Mouse (Mus musculus) cerebellum, adult 18-20 months (tissue): Measurements from ENCODE around the gene Tfeb.

Experiments used
- DNase-seq, 2 experiments: peaks; one replicate each; pipeline ENCODE4 v3.0.0; 2021

Tfeb gene

GRCm38 (mm10) chr17:47712889-47713571 lies 23.8 kb upstream of the Tfeb start:
- DNase-seq: no peak

GRCm38 (mm10) chr17:47715037-47715436 lies 21.8 kb upstream of the Tfeb start:
- no peak for DNase-seq

GRCm38 (mm10) chr17:47721183-47721582 lies 15.6 kb upstream of the Tfeb start:
- DNase-seq: no peak

GRCm38 (mm10) chr17:47726566-47726965 lies 10.3 kb upstream of the Tfeb start, which contains the start of gene Pgc:
Pgc (plus strand) TSS chr17:47726842.
- no peak for DNase-seq

DNA sequence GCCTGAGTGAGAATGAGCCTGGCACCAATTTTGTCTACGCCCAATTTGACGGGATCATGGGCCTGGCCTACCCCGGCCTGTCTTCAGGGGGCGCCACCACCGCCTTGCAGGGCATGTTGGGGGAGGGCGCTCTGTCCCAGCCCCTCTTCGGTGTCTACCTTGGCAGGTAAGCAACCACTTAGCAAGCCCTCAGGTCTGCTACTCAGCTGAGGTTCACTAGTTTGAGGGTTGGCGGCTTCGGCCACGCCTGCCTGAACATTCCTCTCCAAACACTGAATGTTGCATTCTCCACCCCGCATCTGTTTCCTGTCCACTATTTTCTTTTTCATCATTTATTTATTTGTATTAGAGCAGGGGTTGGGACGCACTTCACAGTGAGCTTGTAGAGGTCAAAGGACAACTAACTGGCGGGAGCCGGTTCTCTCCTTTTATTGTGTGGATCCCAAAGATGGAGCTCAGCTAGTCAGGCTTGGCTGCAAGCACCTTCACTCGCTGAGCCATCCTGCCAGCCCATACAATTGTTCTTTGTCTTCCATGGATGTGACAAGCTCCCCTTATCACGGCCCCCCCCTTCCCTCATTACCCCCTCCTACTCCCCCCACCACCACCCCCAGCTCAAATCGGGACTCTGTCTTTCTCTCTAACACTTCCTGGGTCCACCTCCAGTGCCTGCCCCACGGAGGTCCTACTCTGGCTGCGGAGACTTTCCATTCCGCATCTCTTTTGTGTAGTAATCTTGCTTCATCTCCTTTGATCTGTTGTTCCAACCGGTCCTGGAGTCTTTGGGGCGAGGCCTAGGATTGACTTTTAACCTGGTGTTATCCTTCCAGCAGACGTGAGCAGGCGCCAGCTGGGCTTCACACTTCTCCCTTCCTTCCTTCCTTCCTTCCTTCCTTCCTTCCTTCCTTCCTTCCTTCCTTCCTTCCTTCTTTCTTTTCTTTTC lies 5.9 kb upstream of the Tfeb start:
- DNase-seq: no peak

GRCm38 (mm10) chr17:47735553-47736100 lies 1.2 kb upstream of the Tfeb start:
- no peak for DNase-seq

DNA sequence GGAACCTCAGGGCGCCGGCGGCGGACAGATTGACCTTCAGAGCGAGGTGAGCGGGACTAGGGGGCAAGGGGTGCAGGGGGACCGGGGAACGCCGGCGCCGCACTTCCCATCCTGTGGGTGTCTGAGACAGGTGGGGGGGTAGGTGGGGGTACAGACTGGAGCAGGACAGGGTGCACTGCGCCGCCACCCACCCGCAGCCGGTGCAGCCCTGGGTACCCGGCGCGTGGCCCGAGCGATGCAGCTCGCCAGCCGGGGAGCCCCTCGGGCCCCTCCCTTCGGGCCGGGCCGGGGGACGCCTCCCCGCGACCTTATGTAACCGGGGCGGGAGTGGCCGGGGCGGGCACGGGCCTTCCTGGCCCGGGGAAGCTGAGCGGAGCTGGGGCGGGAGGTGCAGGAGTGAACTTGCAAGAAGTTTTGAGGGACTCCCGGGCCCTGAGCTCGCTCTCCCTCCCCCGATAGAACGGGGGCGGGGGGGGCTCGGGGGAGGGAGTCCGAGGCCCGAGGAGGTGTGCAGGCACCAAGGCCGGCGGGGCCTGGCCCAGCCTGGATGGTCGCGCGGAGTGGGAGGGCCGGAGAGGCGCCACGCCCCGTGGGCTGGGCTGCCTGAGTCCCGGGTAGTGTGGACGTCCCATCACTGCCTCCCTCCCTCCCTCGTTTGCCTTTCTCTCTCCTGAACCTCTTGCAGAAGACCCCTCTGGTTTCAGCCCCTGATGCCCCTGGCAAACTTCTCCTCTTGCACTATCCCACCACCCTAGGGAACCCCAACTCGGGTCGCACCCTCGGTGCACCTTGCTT lies 638 bp downstream of the Tfeb start:
- peak; percentile 88 for DNase-seq

DNA sequence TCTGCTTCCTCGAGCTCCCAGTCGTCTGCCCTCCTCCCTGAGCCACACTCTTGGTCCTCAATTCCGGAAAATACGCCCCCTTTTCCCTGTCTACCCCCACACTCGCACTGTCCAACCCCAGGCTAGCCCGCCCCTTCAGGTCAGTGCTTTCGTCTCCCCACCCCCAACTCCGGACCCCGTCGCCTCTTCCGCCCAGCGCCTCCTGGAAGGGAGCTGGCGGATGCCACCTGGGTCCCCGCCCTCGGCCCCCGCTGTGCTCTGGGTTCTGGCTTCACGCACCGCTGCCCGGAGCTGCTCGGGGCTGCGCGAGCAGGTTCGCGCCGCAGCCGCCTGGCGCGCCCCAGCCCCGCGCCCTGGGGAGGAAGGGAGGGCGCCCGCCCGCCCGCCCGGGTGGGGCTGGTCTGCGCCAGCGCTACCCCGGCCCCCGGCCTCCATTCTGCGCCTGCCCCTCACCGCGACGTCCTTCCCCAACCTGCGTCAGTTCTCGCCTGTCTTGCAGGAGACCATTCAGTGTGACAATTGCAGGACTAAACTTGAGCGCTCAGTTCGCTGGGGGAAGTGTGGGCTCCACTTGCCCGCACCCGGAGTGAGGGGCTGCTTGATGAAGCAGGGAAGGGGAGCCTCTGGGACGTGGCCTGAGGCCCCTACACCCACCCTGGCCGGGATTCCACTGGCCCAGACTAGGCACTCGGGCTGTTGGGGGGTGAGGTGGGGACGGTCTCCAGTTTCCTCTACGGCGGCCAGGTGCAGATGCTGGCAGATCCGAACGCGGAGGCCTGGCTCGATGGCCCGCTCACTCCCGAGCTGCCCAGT lies 1.4 kb downstream of the Tfeb start:
- DNase-seq: peak; percentile 61 to 68

DNA sequence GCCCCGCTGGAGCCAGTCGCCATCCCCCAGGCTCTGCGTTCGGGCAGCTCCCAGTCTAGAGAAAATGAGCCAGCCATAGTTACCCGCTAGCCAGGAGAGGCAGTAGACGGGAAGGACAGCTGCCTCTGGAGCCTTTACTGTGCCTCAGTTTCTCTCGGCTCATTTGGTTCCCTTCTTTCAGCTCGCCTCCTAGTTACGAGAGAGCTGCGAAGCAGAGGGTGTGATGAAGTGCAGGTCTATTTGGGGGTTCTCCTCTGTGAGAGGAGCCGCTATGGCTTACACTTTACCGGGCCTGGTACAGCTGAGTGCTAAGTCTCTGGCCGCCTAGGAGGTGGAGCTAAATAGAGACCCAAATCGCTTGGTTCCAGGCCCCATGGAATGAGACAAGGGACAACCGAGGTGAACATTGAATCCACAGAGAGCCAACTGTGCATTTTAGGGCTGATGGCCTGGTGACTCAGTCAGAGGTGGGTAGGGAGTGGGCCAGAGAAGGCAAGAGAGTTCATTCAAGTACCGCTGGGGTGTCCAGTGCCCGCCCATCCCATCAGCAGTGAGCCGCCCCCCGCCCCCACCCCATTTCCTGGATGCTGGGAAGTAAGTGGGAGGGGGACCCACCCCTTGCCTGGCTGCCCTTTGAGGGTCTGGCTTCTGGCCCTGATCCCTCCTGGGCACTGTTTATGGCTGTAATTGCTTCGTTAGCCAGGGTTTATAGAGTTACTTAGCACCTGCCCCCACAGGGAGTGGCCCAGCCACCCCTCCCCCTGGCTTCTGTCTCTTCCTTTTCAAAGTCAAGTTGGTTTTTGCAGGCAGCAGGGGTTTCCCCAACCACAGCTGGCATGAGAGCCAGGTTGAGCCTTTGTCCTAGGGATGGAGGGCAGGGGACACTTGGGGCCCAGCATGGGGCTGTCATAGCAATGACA lies 2.3 kb downstream of the Tfeb start:
- no peak for DNase-seq

DNA sequence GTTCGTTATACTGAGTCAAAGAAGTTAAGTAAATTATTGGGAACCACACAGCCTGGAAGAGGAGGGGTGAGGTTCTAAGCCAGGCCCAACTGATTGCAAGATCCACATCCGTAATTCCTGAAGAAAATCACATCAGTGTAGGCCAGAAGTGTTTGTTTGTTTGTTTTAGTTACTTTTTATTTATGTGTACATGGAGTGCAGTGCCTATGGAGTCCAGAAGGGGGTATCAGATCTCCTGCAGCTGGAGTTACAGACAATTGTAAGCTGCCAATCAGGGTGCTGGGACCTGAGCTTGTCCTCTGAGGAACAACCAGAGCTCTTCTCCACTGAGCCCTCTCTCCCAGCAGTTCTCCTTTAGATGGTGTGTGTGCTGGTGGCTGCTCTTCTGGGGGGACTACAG lies 3.4 kb downstream of the Tfeb start:
- DNase-seq: no peak

DNA sequence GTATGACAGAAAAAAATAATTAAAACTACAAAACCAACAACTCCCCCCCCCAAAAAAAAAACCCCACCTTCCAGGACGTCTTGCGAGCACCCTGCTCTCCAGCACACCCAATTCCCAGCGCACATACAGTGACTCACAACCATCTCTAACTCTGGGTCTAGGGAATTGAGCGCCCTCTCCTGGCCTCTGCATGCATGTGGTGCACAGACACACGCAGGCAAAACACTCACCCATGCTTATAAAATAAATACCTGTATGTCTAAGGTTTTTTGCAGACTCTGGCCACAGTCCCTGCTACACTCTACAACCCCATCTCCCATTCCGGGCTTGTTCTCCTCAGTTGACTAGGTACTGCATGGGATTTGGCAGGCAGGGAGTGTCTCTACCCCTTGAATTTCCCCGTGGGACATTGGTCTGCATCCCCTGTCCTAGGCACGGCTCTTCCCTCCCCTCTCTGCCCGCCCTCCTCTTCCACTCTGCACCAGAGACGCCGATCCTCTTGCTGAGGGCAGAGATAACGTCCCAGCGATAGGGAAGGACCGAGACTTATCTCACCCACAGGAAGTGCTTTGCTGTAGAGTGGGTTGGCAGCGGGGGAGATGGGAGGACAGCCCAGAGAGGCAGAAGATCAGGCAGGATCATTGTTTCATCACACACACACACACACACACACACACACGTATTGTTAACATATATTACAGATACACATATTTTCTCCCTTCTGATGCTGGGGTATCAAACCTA lies 6.3 kb downstream of the Tfeb start:
- DNase-seq: no peak

DNA sequence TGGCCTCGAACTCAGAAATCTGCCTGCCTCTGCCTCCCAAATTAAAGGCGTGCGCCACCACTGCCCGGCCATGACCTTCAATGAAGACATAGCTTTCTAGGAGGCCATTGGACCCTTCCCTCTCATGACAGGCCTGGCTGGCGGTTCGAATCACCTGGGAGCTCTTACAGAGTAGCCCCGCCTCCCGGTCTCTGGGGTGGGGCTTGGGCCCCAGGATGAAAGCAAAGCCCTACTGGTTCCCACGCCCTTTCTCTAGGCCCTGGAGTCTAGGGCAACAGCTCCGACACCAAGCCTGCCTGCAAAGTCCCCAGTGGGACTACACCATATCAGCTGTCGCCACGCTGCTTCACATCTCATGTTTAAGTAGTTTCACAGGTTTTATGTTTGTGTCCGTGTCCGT lies 7.3 kb downstream of the Tfeb start:
- no peak for DNase-seq

DNA sequence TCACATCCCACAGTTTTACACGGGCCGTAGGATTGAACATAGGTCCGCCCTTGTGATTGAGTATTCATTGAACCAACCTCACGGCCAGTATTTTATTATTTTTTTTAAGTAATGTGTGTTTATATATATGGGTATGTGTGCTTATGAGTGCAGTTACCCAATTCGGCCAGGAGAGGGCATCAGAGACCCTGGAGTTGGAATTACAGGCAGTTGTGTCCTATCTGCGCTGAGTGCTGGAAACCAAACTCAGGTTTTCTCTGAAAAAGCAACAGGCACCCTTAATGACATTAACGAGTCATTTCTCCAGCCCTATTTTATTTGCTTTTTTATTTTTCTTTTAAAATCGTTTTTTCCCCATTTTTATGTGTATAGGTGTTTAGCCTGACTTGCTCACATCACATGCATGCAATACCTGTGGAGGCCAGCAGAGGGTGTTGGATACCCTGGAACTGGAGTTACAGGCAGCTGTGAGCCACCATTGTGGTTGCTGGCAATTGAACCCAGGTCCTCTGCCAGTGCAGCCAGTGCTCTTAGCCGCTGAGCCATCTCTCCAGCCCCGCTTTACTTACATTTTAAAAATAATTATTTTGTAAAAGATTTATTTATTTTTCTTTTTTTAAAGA lies 8.0 kb downstream of the Tfeb start:
- peak in 1 of 2 experiments; percentile 23 for DNase-seq

- DNase-seq: no peak
Observed at GRCm38 (mm10) chr17:47748791-47749553, 12.1 kb downstream of the Tfeb start.

GRCm38 (mm10) chr17:47749626-47750025 lies 12.8 kb downstream of the Tfeb start:
- DNase-seq: no peak

DNA sequence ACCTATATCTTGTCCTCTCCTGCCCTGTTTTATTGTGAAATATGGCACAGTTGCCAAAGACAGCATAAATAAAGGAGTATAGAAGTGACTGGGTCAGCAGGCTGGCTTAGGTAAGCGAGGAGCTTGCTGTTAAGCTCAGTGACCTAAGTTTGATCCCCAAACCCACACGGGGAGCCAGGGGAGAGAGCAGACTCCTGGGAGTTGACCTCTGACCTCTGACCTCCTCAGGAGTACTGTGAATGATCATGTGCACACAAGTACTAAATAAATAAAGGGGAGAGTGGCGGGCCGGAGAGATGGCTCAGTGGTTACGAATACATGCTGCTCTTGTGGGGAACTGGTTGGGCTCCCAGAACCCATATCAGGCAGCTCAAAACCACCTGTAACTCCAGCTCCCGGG lies 13.3 kb downstream of the Tfeb start:
- no peak for DNase-seq

DNA sequence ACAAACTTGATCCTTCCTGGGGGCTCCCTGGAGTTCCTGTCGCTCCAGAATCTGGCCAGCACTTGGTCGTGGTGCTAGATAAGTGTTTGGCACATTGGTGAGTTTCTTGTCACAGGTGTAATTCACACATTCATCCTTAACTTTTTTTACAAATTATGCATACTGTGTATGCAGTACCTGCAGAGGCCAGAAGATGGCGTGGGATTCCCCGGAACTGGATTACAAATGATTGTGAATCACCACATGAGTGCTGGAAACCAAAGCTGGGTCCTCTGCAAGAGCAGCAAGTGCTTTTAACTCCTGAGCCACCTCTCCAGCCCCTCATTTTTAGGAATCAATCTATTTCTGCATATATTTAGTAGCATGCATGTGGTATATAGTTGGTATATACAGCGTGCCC lies 15.0 kb downstream of the Tfeb start:
- no peak for DNase-seq

- DNase-seq: no peak
Observed at GRCm38 (mm10) chr17:47753130-47753775, 16.4 kb downstream of the Tfeb start.
